Mouse (Mus musculus): ENCODE data around the gene Mef2d.

DNA sequence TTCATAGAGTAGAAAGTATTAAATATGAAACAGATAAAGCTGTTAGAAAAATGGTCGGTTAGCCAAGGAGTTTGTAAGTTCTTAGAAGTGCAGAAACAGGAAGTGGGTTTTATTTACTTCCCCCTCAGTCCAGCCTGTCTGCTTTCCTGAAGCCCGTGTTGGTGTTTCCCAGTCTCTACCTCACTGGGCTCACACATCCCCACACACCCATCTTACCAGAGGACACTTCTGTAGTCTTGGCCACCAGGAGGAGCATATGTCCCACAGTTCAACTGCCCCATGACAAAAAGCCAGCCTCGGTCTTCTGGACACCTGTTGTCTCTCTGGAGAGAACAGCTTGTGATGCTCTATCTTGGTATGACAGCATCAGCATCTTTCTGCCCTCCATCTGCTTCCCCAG, 49.0 kb downstream of the Mef2d start:
- TF ChIP-seq POLR2A (IDR thresholded peaks at IDR 0.05; ENCODE audit: control insufficient read depth, extremely low read depth, insufficient read depth, low read length, poor library complexity) (no peak), CTCF (IDR thresholded peaks at IDR 0.05; ENCODE audit: borderline replicate concordance, control insufficient read depth, extremely low read depth, insufficient read depth, low read length, poor library complexity) (no peak)

All from thymus, adult 2 months (tissue).